Mouse (Mus musculus): ENCODE results near the gene Gnas. TPM values are rescaled to one million over a fixed set of nuclear protein-coding genes. Genes with fewer than 3 reads are reported as not detected.

Gnas gene
- polyA plus RNA-seq, 1 experiment, result 139 TPM

DNA sequence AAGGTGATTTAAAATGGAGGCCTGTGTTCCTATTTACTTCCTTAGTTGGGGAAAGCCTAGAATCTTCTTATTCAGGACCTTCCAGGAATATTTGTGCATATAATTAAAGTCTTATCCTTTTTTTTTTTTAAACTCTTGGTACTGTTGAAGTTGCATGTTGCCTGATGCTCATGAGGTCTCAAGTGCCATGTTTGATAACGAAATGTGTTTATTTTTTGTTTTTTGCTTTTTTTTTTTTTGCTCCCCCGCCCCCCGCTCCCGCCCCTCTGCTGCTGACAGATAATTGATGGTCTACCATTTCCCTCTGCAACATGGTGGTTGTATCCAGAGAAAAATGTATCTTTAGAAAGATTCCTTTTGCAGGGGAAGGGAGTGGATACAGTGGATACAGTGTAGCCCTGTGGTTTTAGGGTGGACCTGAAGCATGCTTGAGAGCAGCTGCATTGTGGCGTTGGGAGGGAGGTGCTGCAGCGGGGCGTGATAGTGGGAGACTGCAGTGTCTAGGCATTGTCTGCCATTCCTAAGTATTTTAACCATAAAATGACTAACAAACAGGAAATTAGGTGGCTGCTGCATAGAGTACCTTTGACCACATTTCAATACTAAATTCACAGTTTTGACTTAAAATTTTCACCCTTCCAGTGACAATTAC lies 49.2 kb downstream of the Gnas start:
- peaks cover 9% of the 10 kb centered on the region for H3K4me1 ChIP-seq (ENCODE audit: control insufficient read depth, insufficient read depth, low read length)
- H3K27ac ChIP-seq (ENCODE audit: control insufficient read depth, insufficient read depth, low read depth, low read length), result no peak overlapping the region
- H3K4me3 ChIP-seq (ENCODE audit: control insufficient read depth, low read depth, low read length), result no peak overlapping the region
- no peaks in the 10 kb centered on the region for H3K36me3 ChIP-seq (ENCODE audit: control insufficient read depth, insufficient read depth, low read length)
- no peaks in the 10 kb centered on the region for H3K27me3 ChIP-seq (ENCODE audit: control insufficient read depth, insufficient read depth, low read length)
- TF ChIP-seq CTCF (IDR thresholded peaks at IDR 0.05; ENCODE audit: control insufficient read depth, insufficient read depth, insufficient replicate concordance, low read depth, low read length) (no peak), POLR2A (IDR thresholded peaks at IDR 0.05; ENCODE audit: control insufficient read depth, low read depth, low read length) (no peak)

DNA sequence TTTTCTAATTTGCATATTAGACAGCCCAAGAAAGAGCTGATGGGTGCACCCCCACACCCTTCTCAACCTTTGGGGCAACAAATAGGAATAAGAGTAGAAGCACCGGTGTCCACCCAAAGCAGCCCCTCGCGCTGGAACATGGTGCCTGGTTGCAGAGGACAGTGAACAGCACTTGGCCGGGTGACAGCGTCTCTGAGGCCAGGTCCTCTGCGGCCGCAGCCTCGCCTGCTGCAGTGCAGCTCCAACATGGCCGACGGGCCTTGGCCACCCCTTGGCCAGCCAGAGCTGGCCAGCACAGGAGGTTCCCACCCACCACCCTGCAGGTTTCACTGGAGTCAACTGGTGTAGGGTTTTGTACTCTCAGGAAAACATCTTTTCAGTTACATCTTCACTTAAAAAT lies 50.3 kb downstream of the Gnas start:
- TF ChIP-seq CTCF (IDR thresholded peaks at IDR 0.05; ENCODE audit: control insufficient read depth, insufficient read depth, insufficient replicate concordance, low read depth, low read length) (no peak), POLR2A (IDR thresholded peaks at IDR 0.05; ENCODE audit: control insufficient read depth, low read depth, low read length) (no peak)
- no peaks in the 10 kb centered on the region for H3K27me3 ChIP-seq (ENCODE audit: control insufficient read depth, insufficient read depth, low read length)
- H3K4me3 ChIP-seq (ENCODE audit: control insufficient read depth, low read depth, low read length), result no peak overlapping the region
- H3K4me1 ChIP-seq (ENCODE audit: control insufficient read depth, insufficient read depth, low read length), result no peaks in the 10 kb centered on the region
- no peak overlapping the region for H3K27ac ChIP-seq (ENCODE audit: control insufficient read depth, insufficient read depth, low read depth, low read length)
- no peaks in the 10 kb centered on the region for H3K36me3 ChIP-seq (ENCODE audit: control insufficient read depth, insufficient read depth, low read length)

DNA sequence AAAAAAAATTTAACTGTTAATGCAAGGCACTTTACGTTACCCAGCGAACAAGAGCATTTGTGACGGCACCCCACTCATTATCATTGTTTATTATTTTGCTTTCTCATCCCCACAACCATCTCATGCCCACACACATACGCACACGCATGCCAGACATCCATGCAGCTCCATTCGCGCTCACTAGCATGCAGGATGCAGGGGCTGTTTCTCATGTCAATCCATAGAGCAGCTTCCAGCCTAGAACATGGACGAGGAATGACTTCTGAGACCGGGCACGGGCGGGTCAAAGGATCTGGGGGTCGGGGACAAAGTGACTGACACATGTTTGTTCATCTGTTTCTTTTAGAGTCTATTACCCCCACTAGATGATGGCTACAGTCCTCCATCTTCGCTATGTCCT lies 53.2 kb downstream of the Gnas start:
- Histone ChIP-seq H3K36me3 (ENCODE audit: control insufficient read depth, insufficient read depth, low read length) (no peaks in the 10 kb centered on the region), H3K27ac (ENCODE audit: control insufficient read depth, insufficient read depth, low read depth, low read length) (no peak overlapping the region), H3K4me1 (ENCODE audit: control insufficient read depth, insufficient read depth, low read length) (no peaks in the 10 kb centered on the region), H3K4me3 (ENCODE audit: control insufficient read depth, low read depth, low read length) (no peak overlapping the region), H3K27me3 (ENCODE audit: control insufficient read depth, insufficient read depth, low read length) (no peaks in the 10 kb centered on the region)
- TF ChIP-seq CTCF (IDR thresholded peaks at IDR 0.05; ENCODE audit: control insufficient read depth, insufficient read depth, insufficient replicate concordance, low read depth, low read length), result no peak
- no peak for TF ChIP-seq POLR2A (IDR thresholded peaks at IDR 0.05; ENCODE audit: control insufficient read depth, low read depth, low read length)

DNA sequence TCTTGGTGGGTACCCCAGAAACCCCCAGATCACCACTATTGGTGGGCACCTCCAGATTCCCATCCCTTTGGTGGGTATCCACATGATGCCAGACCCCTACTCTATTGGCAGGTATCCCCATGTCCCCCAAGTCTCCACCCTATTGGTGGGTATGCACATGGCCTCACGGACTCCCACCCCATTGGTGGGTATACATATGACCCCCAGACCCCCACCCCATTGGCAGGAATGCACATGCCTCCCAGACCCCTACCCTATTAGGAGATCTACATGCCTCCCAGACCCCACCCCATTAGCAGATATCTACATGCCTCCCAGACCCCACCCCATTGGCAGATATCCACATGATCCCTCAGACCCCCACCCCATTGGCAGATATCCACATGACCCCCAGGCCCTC lies 55.6 kb downstream of the Gnas start:
- Histone ChIP-seq H3K4me3 (ENCODE audit: control insufficient read depth, low read depth, low read length) (no peak overlapping the region), H3K27ac (ENCODE audit: control insufficient read depth, insufficient read depth, low read depth, low read length) (no peak overlapping the region), H3K27me3 (ENCODE audit: control insufficient read depth, insufficient read depth, low read length) (no peaks in the 10 kb centered on the region), H3K36me3 (ENCODE audit: control insufficient read depth, insufficient read depth, low read length) (no peaks in the 10 kb centered on the region), H3K4me1 (ENCODE audit: control insufficient read depth, insufficient read depth, low read length) (peaks cover 10% of the 10 kb centered on the region)
- no peak for TF ChIP-seq POLR2A (IDR thresholded peaks at IDR 0.05; ENCODE audit: control insufficient read depth, low read depth, low read length)
- no peak for TF ChIP-seq CTCF (IDR thresholded peaks at IDR 0.05; ENCODE audit: control insufficient read depth, insufficient read depth, insufficient replicate concordance, low read depth, low read length)

DNA sequence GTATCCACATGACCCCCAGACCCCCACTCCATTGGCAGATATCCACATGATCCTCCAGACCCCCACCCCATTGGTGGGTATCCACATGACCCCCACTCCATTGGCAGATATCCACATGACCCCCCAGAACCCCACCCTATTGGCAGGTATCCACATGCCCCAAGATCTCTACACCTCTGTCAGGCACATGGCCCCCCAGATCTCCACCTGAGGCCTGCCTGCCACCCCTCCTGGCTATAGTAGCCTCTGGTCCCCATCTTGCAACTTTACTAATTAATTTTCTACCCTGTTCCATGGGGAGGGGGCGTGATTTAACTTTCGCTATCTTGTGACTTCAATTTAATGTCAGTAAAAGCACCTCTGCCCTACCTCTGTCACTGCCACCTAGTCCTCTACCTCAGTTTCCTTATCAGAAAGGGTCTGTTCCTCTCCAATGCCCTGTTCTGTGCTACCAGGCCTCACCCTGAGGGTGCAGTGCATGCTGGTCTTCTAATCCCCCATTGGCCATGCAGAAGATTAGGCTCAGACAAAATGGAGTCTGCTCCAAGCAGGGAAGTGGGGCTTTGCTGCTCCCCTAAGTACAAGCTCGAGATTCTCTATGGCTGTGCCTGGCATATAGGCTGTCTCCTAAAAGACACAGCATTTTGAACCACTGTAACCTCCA lies 56.2 kb downstream of the Gnas start:
- Histone ChIP-seq H3K27ac (ENCODE audit: control insufficient read depth, insufficient read depth, low read depth, low read length) (no peak overlapping the region), H3K27me3 (ENCODE audit: control insufficient read depth, insufficient read depth, low read length) (no peaks in the 10 kb centered on the region), H3K4me1 (ENCODE audit: control insufficient read depth, insufficient read depth, low read length) (peaks cover 16% of the 10 kb centered on the region), H3K4me3 (ENCODE audit: control insufficient read depth, low read depth, low read length) (no peak overlapping the region), H3K36me3 (ENCODE audit: control insufficient read depth, insufficient read depth, low read length) (no peaks in the 10 kb centered on the region)
- TF ChIP-seq CTCF (IDR thresholded peaks at IDR 0.05; ENCODE audit: control insufficient read depth, insufficient read depth, insufficient replicate concordance, low read depth, low read length), result no peak
- no peak for TF ChIP-seq POLR2A (IDR thresholded peaks at IDR 0.05; ENCODE audit: control insufficient read depth, low read depth, low read length)

DNA sequence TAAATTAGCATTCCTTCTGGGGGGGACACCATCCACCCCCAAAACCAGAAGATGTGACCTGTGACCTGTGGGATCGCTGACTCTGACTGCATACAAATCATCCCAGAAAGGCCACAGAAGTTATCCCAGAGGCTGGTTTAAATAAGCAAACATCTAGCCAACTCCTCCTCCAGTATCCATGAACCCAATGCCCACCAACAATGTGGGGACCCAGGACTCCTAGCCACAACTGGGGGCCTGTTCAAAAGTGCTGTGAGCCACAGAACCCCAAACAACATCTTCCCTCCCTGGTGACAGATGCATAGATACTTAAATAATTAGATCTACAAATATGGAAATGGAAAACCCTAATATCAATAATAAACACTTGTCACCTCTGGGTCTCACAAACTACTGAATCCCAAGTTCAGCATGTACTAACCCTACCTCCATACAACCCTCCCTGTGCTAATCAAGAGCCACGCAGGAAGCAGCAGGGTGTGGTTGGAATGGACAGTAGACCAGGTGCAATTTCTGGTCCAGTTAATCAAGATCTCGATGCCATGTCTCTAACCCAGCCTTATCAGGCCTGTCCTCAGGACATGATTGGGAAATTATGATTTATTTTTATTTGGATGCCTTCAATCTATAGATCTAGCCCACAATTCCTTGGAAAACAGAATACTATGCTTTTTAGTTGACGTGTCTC lies 56.9 kb downstream of the Gnas start:
- no peak overlapping the region for H3K4me3 ChIP-seq (ENCODE audit: control insufficient read depth, low read depth, low read length)
- no peaks in the 10 kb centered on the region for H3K27me3 ChIP-seq (ENCODE audit: control insufficient read depth, insufficient read depth, low read length)
- no peak overlapping the region for H3K27ac ChIP-seq (ENCODE audit: control insufficient read depth, insufficient read depth, low read depth, low read length)
- H3K4me1 ChIP-seq (ENCODE audit: control insufficient read depth, insufficient read depth, low read length), result peaks cover 18% of the 10 kb centered on the region
- TF ChIP-seq POLR2A (IDR thresholded peaks at IDR 0.05; ENCODE audit: control insufficient read depth, low read depth, low read length), result no peak
- TF ChIP-seq CTCF (IDR thresholded peaks at IDR 0.05; ENCODE audit: control insufficient read depth, insufficient read depth, insufficient replicate concordance, low read depth, low read length), result no peak
- H3K36me3 ChIP-seq (ENCODE audit: control insufficient read depth, insufficient read depth, low read length), result no peaks in the 10 kb centered on the region

GRCm38 (mm10) chr2:174342793-174343400 lies 58.8 kb downstream of the Gnas start:
- Histone ChIP-seq H3K27ac (ENCODE audit: control insufficient read depth, insufficient read depth, low read depth, low read length) (no peak overlapping the region), H3K4me1 (ENCODE audit: control insufficient read depth, insufficient read depth, low read length) (peaks cover 18% of the 10 kb centered on the region), H3K27me3 (ENCODE audit: control insufficient read depth, insufficient read depth, low read length) (no peaks in the 10 kb centered on the region), H3K4me3 (ENCODE audit: control insufficient read depth, low read depth, low read length) (no peak overlapping the region), H3K36me3 (ENCODE audit: control insufficient read depth, insufficient read depth, low read length) (no peaks in the 10 kb centered on the region)
- TF ChIP-seq POLR2A (IDR thresholded peaks at IDR 0.05; ENCODE audit: control insufficient read depth, low read depth, low read length) (no peak), CTCF (IDR thresholded peaks at IDR 0.05; ENCODE audit: control insufficient read depth, insufficient read depth, insufficient replicate concordance, low read depth, low read length) (no peak)
